Mouse (Mus musculus): ENCODE data around the gene Cyp2c23.

GRCm38 (mm10) chr19:44060226-44060625 is 31.2 kb upstream of the Cyp2c23 start:
- TF ChIP-seq GATA1 (IDR thresholded peaks at IDR 0.05; ENCODE audit: borderline replicate concordance, low read length) = no peak
- no peak for TF ChIP-seq CTCF (IDR thresholded peaks at IDR 0.05; ENCODE audit: low read depth, low read length)
- no peak for TF ChIP-seq TAL1 (conservative IDR thresholded peaks at IDR 0.05; ENCODE audit: low read depth, low read length)
